In the genomic region with DNA sequence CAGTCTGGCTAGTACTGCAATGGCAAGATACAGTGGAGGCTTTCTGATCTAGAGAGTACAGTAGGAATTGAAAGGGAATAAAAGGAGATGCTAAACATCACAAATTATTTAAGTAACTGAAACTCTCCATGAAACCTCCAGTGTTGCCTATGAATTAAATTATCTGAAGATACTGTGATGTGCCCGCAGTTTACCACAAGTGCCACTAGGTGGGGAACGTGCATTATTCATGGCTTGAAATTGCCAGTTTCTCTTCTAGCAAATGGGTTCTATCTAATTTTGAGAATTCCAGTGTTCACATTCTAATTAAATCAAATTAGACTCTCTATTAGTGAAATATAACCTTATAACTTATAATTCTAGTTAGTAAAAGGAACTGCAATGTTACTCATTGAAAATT, we compare ENCODE assay signal across 8 mouse cellular contexts.
A peak's percentile ranks its signal among the peaks of the same experiment; 100 is the strongest.
DNase-seq lines count a peak whose midpoint lies in the region; ATAC-seq and TF ChIP-seq lines count a peak whose summit lies in the region.
"Had no signal": no experiment of that assay in that cellular context is flagged by ENCODE, and none has a peak within 500 bp of the region (broad histone marks: within the 10 kb centered on the region; RNA-seq: fewer than 3 reads in every experiment).

No protein-coding gene starts in this region.

- TF ChIP-seq POLR2A in spleen, adult 2 months (IDR thresholded peaks at IDR 0.05; ENCODE audit: low read depth, low read length) = no peak

- ATAC-seq in embryonic facial prominence, embryonic 11.5 days (replicated peaks; ENCODE audit: insufficient number of reproducible peaks, low FRiP score, low TSS enrichment, low read depth) = no peak

- H3K9me3 ChIP-seq in embryonic facial prominence, embryonic 11.5 days (replicated peaks; ENCODE audit: control insufficient read depth, low read length) = no peaks in the 10 kb centered on the region
- H3K9me3 ChIP-seq: megakaryocyte, embryonic 14.5 days had no signal

- no peaks in the 10 kb centered on the region for H3K36me3 ChIP-seq in spleen, adult 2 months (ENCODE audit: control insufficient read depth, insufficient read depth, low read length)
- H3K36me3 ChIP-seq in embryonic facial prominence, embryonic 11.5 days (replicated peaks; ENCODE audit: control insufficient read depth, insufficient read depth, low read depth, low read length) = no peaks in the 10 kb centered on the region

- peak; percentile 8; the same call in 1 of the 2 replicates for TF ChIP-seq CTCF in spleen, adult 2 months (IDR thresholded peaks at IDR 0.05; ENCODE audit: extremely low read depth, insufficient read depth, insufficient read length, insufficient replicate concordance)

- no peaks in the 10 kb centered on the region for H3K27me3 ChIP-seq in spleen, adult 2 months (ENCODE audit: control insufficient read depth, insufficient read depth, low read length)
- no peaks in the 10 kb centered on the region for H3K27me3 ChIP-seq in embryonic facial prominence, embryonic 11.5 days (ENCODE audit: control insufficient read depth, insufficient read depth, low read length)
- H3K27me3 ChIP-seq: megakaryocyte, embryonic 14.5 days had no signal

- H3K4me3 ChIP-seq in spleen, adult 2 months (ENCODE audit: extremely low read depth, insufficient read depth, insufficient read length) = no peak overlapping the region
- no peak overlapping the region for H3K4me3 ChIP-seq in embryonic facial prominence, embryonic 11.5 days (ENCODE audit: low read depth, low read length)
- H3K4me3 ChIP-seq: megakaryocyte, embryonic 14.5 days had no signal

- no peak overlapping the region for H3K27ac ChIP-seq in spleen, adult 2 months (ENCODE audit: insufficient read depth, low read length)
- no peak overlapping the region for H3K27ac ChIP-seq in embryonic facial prominence, embryonic 11.5 days (replicated peaks; ENCODE audit: low read depth, low read length)

- no peak overlapping the region for H3K4me2 ChIP-seq in embryonic facial prominence, embryonic 11.5 days (ENCODE audit: low read depth, low read length)

- DNase-seq in spleen, adult 2 months (ENCODE audit: low read depth in 1 of 2, low spot score in 2 of 2) = no peak
- no peak for DNase-seq in spleen, postnatal 36 days (ENCODE audit: low spot score in 2 of 2)
- peak; percentile 75 for DNase-seq in brain, adult 2 months (ENCODE audit: low read depth, low spot score)
- DNase-seq in embryonic facial prominence, embryonic 11.5 days (ENCODE audit: low spot score) = peak; percentile 81
- peak; percentile 7 to 60 for DNase-seq in kidney, postnatal 36 days
- DNase-seq in lung, postnatal 25 days (ENCODE audit: low spot score) = peak; percentile 10
- DNase-seq in right cerebral cortex, postnatal 25 days = peak; percentile 48

- WGBS in spleen, adult 2 months = 17% methylated on average over 2 of the region's 2 CpGs
- WGBS in embryonic facial prominence, embryonic 11.5 days = 5% methylated on average over 2 of the region's 2 CpGs

- no peaks in the 10 kb centered on the region for H3K4me1 ChIP-seq in spleen, adult 2 months (ENCODE audit: control insufficient read depth, insufficient read depth, insufficient read length)
- H3K4me1 ChIP-seq in embryonic facial prominence, embryonic 11.5 days (ENCODE audit: control insufficient read depth, insufficient read depth, low read length) = no peaks in the 10 kb centered on the region
- H3K4me1 ChIP-seq: megakaryocyte, embryonic 14.5 days had no signal

- no peak overlapping the region for H3K9ac ChIP-seq in embryonic facial prominence, embryonic 11.5 days (replicated peaks; ENCODE audit: low read length)

Comparison
In these comparisons a context has a peak if more than half of its experiments do, and no peak if none do; other contexts are left out.
1. DNase-seq: peak in brain, adult 2 months (single experiment), embryonic facial prominence, embryonic 11.5 days (single experiment), kidney, postnatal 36 days (2 of 2), lung, postnatal 25 days (single experiment) and right cerebral cortex, postnatal 25 days (single experiment); none in spleen, adult 2 months (0 of 2) and spleen, postnatal 36 days (0 of 2).